Mouse (Mus musculus) G1E-ER4 (cell line): ENCODE measurements around the gene Acot7. TPM values are rescaled to one million over a fixed set of nuclear protein-coding genes. Genes with fewer than 3 reads are reported as not detected.

Experiments used
- GATA1 ChIP-seq: IDR thresholded peaks from one replicate; pipeline ENCODE4 v1.8.0; 2012; ENCODE audit warnings: low read length, inconsistent platforms
- polyA plus RNA-seq: library from polyadenylated mRNA; stranded (reverse); fragments of >175 nt; gene quantifications from 2 replicates; pipeline ENCODE4 v1.2.3, GENCODE M21; 2012

Acot7 gene
- polyA plus RNA-seq, 1 experiment: 28.6 TPM

- TF ChIP-seq GATA1: no peak
Measured at GRCm38 (mm10) chr4:152296874-152297861, 119.2 kb downstream of the Acot7 start, which contains the start of gene Icmt. Gene Icmt, plus strand, starts transcription at chr4:152297227.

GRCm38 (mm10) chr4:152298836-152299235 lies 120.9 kb downstream of the Acot7 start:
- no peak for TF ChIP-seq GATA1

DNA sequence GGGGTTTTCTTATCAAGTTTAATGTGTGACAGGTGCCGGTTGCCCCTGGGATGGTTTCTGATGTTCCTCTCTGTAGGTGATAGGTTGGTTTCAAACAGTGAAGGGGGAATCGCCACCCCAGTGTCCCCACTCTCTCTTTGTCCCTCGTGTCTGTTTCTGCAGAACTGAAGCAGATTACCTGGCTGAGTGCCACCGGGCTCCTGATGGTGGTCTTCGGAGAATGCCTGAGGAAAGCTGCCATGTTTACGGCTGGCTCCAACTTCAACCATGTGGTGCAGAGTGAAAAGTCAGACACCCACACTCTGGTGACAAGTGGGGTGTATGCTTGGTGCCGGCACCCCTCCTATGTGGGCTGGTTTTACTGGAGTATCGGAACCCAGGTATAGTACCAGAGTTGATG lies 122.4 kb downstream of the Acot7 start:
- TF ChIP-seq GATA1: no peak

DNA sequence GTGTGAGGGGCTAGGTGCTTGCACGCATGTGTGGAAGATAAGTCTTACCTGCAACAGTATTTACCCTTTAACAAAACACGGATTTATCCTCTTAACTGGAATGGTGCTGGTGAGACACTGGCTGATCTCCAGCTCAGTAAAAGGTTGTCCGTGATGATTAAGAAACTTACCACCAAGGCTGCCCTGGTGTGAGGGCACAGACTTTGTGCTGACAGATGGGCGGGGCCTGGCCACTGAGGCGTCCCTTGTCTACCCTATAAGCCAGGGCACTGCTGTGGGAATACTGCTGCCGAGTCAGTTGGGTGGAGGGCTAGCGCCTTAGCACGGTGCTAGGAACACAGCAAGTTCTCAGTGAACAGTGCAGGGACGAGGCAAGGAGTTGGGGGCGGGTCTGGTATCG lies 124.1 kb downstream of the Acot7 start:
- no peak for TF ChIP-seq GATA1

- no peak for TF ChIP-seq GATA1
Measured at GRCm38 (mm10) chr4:152303172-152303571, 125.2 kb downstream of the Acot7 start.

DNA sequence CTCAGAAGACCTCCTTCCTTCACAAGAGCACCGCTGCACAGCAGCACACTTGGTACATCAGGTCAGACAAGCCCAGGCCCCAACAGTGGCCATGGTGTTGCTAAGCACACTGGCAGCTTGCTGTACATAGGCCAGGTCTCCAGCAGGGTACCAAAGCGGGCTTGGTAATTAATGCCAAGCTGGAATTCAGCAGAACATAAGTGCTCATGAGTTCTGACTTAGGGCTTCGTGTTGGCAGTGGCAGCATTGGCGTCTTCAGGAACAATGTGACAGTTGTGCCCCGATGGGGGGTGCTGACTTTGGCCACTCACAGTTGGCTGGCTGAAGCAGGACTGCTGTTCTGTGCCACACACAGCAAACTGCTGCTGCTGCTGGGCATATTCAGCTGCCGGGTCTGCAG lies 126.8 kb downstream of the Acot7 start:
- TF ChIP-seq GATA1: no peak

DNA sequence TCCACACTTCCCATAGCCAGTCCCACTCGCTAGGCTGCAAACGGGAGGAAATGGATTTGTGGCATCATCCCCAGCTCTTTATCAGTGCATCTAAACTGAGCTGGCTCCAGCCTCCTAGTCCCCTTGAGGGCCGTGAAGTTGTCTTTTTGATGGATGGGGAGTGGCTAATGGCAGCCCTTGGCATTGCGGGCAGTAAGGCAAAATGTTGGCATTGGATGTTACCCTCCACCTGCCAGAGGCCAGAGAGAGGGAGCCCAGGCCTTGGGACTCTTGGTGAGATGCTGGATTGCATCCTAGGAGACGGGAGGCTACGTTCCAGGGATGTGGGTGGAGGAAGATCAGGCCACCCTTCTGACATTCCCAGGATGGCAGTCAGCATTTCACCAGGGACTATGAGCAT lies 128.1 kb downstream of the Acot7 start:
- TF ChIP-seq GATA1: no peak

DNA sequence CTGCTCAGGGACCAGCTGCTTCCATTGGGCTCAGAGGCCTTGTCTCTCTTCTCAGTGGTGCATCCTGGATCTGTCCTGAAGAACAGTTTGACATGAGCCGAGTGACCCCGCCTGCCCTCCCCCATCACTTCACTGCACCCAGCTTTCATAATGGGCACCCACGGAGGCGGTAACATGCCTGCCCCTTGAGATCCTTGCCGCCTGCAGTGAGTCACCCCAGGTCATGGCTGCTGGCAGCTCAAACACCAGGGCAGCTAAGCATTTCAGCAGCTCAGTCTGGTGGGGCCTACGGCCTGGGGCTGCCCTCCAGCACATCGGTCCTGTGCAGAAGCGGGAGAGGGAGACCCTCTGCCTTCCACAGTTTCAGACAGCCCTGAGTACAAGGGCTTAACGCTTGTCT lies 129.6 kb downstream of the Acot7 start:
- TF ChIP-seq GATA1: no peak

- no peak for TF ChIP-seq GATA1
Measured at GRCm38 (mm10) chr4:152312186-152312585, 134.3 kb downstream of the Acot7 start.

- no peak for TF ChIP-seq GATA1
Measured at GRCm38 (mm10) chr4:152313211-152313632, 135.3 kb downstream of the Acot7 start.

DNA sequence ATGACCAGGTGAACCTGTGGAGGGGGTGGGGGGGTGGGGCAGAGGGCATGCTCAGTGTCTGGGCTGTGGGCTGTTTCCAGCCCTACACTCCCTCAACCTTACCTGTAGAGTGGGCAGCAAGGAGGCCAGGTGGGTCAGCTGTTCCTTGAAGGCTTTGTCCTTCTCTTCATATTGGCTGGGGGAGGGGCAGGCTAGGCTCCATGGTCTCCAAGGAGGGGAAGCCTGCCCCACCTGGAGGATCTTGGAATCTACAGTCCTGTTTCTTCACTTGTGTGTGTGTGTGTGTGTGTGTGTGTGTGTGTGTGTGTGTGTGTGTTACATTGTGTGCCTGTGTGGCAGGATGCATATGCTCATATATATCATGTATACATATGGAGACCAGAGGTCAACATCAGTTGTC lies 136.0 kb downstream of the Acot7 start:
- no peak for TF ChIP-seq GATA1

DNA sequence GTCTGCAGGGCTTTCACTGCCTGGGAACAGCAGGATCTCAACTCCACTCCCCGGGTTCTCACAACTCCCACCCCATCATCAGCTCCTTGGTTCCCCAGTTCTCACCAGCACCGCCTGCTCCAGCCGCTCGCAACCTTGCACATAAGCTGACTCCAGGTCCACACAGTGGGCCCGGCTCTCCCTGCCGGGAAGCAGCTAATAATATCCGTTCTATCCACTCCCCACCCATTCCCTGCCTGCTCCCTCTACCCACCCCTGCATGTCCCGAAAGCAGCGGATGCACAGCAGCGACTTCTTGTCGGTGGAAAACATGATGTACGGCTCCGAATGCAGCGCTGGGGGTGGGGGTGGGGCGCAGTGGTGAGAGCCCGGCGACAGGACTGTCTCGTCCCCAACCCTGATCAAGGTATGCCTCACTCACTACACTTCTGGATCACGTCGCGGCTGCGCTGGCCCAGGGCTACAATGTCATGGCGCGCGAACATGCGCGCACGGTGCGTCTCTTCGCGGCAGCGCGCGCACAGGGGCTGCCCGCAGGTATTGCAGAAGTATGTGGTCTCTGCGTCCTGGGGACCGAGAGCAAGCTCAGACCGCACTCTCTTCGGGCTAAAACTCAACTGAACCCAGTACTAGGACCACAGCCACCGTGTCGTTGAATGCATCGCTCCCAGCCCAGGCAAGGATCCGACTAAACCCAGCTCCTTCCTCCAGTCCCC lies 137.7 kb downstream of the Acot7 start:
- TF ChIP-seq GATA1: no peak

- no peak for TF ChIP-seq GATA1
Measured at GRCm38 (mm10) chr4:152317631-152318033, 139.7 kb downstream of the Acot7 start.

- no peak for TF ChIP-seq GATA1
Measured at GRCm38 (mm10) chr4:152318517-152319234, 140.7 kb downstream of the Acot7 start, which contains the start of gene Rnf207. Gene Rnf207, minus strand, starts transcription at chr4:152318993.

Other genes starting within 250 kb of the Acot7 start
- gene Dnajc11, start 244.4 kb upstream of the Acot7 start, polyA plus RNA-seq: 30.1 and 88.7 TPM in 2 replicates
- gene Thap3, start 189.1 kb upstream of the Acot7 start, polyA plus RNA-seq: 8.9 TPM in 2 replicates
- gene Phf13, start 181.9 kb upstream of the Acot7 start, polyA plus RNA-seq: 3.7 and 4.1 TPM in 2 replicates
- gene Klhl21, start 169.3 kb upstream of the Acot7 start, polyA plus RNA-seq: 10.4 and 12.4 TPM in 2 replicates
- gene Zbtb48, start 150.5 kb upstream of the Acot7 start, polyA plus RNA-seq: 10.0 and 12.6 TPM in 2 replicates
- 0.03 TPM in 1 of 2 replicates, not detected in the other for gene Tas1r1, start 139.6 kb upstream of the Acot7 start, polyA plus RNA-seq
- gene Nol9, start 138.8 kb upstream of the Acot7 start, polyA plus RNA-seq: 76.0 and 93.4 TPM in 2 replicates
- gene Plekhg5, start 105.6 kb upstream of the Acot7 start, polyA plus RNA-seq: 24.4 and 28.5 TPM in 2 replicates
- gene Tnfrsf25, start 62.2 kb upstream of the Acot7 start, polyA plus RNA-seq: 0.15 and 0.27 TPM in 2 replicates
- 72.2 and 97.9 TPM in 2 replicates for gene Espn, start 25.8 kb upstream of the Acot7 start, polyA plus RNA-seq
- 0.14 and 0.15 TPM in 2 replicates for gene Hes2, start 19.3 kb upstream of the Acot7 start, polyA plus RNA-seq
- 0.11 and 0.15 TPM in 2 replicates for gene Gpr153, start 96.1 kb downstream of the Acot7 start, polyA plus RNA-seq
- 0.05 and 0.06 TPM in 2 replicates for gene Hes3, start 113.5 kb downstream of the Acot7 start, polyA plus RNA-seq
- 29.6 and 30.0 TPM in 2 replicates for gene Icmt, start 119.1 kb downstream of the Acot7 start, polyA plus RNA-seq
- not detected in 2 replicates for gene Rnf207, start 140.9 kb downstream of the Acot7 start, polyA plus RNA-seq
- gene Rpl22, start 147.6 kb downstream of the Acot7 start, polyA plus RNA-seq: 40.4 and 67.9 TPM in 2 replicates
- 0.04 TPM in 2 replicates for gene Chd5, start 160.5 kb downstream of the Acot7 start, polyA plus RNA-seq